Mouse (Mus musculus) liver, postnatal 0 days (tissue): Measurements from ENCODE around the gene Rpp25l. TPM values are rescaled to one million over a fixed set of nuclear protein-coding genes. Genes with fewer than 3 reads are reported as not detected.
"Not testable (repeated sequence)": the region's sequence is repeated elsewhere in the genome, so short reads cannot be mapped to it uniquely, and the experiment has no call there.

ENCODE experiments used
- ATAC-seq: fragments of 200-750 bp; cut with Nextera tagmentation; 2 replicates; pipeline ENCODE4 v1.8.0; 2017; ENCODE audit warnings: mild to moderate bottlenecking, moderate library complexity
- DNase-seq: peaks from one replicate; pipeline ENCODE4 v3.0.0-alpha.2; 2016
- H3K27ac ChIP-seq: fragments of 300-500 bp; sonication (generic); 2 replicates; pipeline ENCODE4 v1.5.1; 2014; ENCODE audit warnings: antibody characterized with exemption, moderate library complexity, mild to moderate bottlenecking, low read depth
- H3K27me3 ChIP-seq: fragments of 300-500 bp; sonication (generic); 2 replicates; pipeline ENCODE4 v1.6.1; 2014; ENCODE audit warnings: low read length, control low read depth, mixed read lengths; ENCODE audit not compliant: insufficient read depth
- H3K36me3 ChIP-seq: fragments of 300-500 bp; sonication (generic); replicated peaks from 2 replicates; pipeline ENCODE4 v1.6.1; 2014; ENCODE audit warnings: mild to moderate bottlenecking, control low read depth, low read length, moderate library complexity, mixed read lengths; ENCODE audit not compliant: insufficient read depth
- H3K4me1 ChIP-seq: fragments of 300-500 bp; sonication (generic); 2 replicates; pipeline ENCODE4 v1.6.1; 2014; ENCODE audit warnings: antibody characterized with exemption, mild to moderate bottlenecking, control low read depth; ENCODE audit not compliant: insufficient read depth
- H3K4me2 ChIP-seq: fragments of 300-500 bp; sonication (generic); 2 replicates; pipeline ENCODE4 v1.6.1; 2014; ENCODE audit warnings: low read depth, mild to moderate bottlenecking, low read length, moderate library complexity, mixed read lengths
- H3K4me3 ChIP-seq: fragments of 300-500 bp; sonication (generic); 2 replicates; pipeline ENCODE4 v1.5.1; 2014; ENCODE audit warnings: low read depth, low read length
- H3K9ac ChIP-seq: fragments of 300-500 bp; sonication (generic); replicated peaks from 2 replicates; pipeline ENCODE4 v1.6.1; 2014; ENCODE audit warnings: mild to moderate bottlenecking, moderate library complexity
- H3K9me3 ChIP-seq: fragments of 300-500 bp; sonication (generic); 2 replicates; pipeline ENCODE4 v1.6.1; 2016; ENCODE audit warnings: mild to moderate bottlenecking, control low read depth, low read length, mixed read lengths
- CTCF ChIP-seq: sonication (generic); IDR thresholded peaks from 2 replicates; pipeline ENCODE4 v1.5.1; 2016; ENCODE audit warnings: antibody characterized with exemption, low read depth
- EP300 ChIP-seq: IDR thresholded peaks from 2 replicates; pipeline ENCODE4 v1.6.1; 2016; ENCODE audit warnings: antibody characterized with exemption, low read depth, mild to moderate bottlenecking
- WGBS: fragments of 180-500 bp; shearing (Covaris S2); extraction: QIAGEN DNeasy Blood & Tissue Kit; methylation state at CpG from one replicate; pipeline ENCODE4 v1.1.7; 2014; ENCODE audit not compliant: insufficient replicate concordance; 5-methylcytosine and 5-hydroxymethylcytosine counted together
- polyA plus RNA-seq: library from polyadenylated mRNA; unstranded; fragments of >200 nt; fragmentation: Nextera tagmentation; extraction: Ambion mirVana; gene quantifications from 2 replicates; pipeline ENCODE4 v1.2.1, GENCODE M21; 2015

Gene Rpp25l
- polyA plus RNA-seq, 1 experiment from 2014 or later, result 30.9 TPM

DNA sequence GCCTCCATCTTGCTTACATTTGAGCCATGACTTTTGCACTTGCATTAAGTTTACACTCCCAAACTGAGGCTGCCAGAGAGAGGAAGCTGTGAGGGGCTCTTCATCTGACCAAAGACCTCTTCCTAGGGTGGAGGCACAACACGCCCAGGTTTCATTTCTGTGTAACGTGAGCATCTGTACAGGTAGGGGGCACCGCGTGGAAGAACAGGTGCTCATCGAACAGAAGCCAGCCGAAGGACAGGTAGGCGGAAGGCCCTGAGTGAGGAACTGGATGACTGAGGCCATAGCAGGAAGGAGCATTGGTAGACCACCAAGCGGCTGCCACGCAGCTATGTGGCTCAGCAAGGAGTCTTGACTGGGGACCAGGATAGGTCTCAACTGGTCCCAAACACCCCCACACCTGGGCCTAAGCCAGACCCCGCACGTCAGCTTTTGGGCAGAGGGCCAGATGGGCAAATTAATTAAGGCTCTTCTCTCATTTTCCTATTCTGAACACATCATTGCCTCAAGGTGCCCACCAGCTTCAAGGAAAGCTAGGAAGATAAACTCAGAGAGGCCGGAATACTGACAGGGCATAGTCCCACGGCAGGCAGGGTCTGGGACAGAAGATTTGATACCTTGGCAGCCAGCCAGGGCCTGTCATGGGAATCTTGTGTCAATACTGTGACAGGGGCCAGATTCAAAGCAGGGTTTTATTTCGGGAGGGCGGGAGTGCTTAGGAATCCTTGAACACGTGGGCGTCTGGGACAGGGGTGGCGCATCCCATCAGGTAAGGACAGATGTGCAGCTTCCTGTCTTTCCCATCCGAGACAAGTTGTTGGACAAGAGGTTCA, 7.2 kb downstream of the Rpp25l start:
- Histone ChIP-seq H3K4me1 (no peaks in the 10 kb centered on the region), H3K27me3 (peaks cover 21% of the 10 kb centered on the region), H3K27ac (no peak overlapping the region), H3K9ac (no peak overlapping the region), H3K9me3 (no peaks in the 10 kb centered on the region), H3K36me3 (no peaks in the 10 kb centered on the region), H3K4me2 (no peak overlapping the region), H3K4me3 (no peak overlapping the region)
- no peak for DNase-seq
- 67% methylated on average over 19 of the region's 19 CpGs for WGBS
- ATAC-seq, result no peak
- TF ChIP-seq EP300 (no peak), CTCF (no peak)

DNA sequence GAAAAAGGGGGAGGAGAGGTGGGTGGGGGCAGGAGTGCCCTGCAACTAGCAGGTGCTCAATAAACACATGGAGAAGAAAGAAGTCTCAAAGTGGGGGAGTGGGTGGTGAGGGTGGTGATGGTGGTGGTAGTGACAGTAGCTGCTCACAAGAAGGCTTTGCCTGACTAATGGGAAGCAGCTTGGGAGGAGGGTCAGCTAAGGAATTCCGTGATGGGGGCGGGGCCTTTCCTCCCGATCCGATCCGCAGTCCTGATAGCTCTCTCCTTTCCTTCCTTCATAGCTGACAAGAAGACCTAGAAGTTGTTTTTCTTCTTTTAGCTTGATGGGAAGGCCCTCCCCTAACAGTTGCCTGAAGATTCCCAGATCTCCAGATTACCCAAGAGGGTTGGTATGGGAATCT, 8.7 kb downstream of the Rpp25l start:
- 7% methylated on average over 5 of the region's 5 CpGs for WGBS
- DNase-seq, result no peak

DNA sequence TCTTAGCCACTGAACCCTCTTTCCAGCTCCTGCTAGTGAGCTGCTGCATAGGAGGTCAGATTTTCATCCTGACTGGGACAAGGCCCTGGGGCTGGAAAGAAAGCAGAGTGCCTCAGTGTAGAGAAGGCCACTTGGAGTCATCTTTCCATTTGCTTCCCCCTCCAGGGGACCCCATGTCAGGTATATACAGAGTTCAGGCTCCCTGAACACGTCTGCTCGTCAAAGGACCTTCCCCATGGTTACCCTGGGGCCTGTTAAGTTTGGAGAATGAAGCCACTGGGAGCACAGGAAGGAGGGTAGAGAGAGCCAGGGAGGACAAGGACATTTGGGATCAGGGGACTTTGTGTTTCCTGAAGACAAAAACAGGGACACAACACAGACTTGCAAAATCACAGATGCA, 11.1 kb downstream of the Rpp25l start:
- not testable (repeated sequence) for H3K4me3 ChIP-seq, H3K4me2 ChIP-seq, H3K9ac ChIP-seq, H3K4me1 ChIP-seq, DNase-seq, H3K9me3 ChIP-seq, H3K27ac ChIP-seq, ATAC-seq, H3K36me3 ChIP-seq
- peaks cover 18% of the 10 kb centered on the region for H3K27me3 ChIP-seq
- 61% methylated on average over 2 of the region's 2 CpGs for WGBS

More for the DNA sequence above, 8.7 kb downstream of the Rpp25l start:
- no peaks in the 10 kb centered on the region for H3K36me3 ChIP-seq
- H3K4me3 ChIP-seq, result no peak overlapping the region
- no peak overlapping the region for H3K4me2 ChIP-seq
- H3K4me1 ChIP-seq, result no peaks in the 10 kb centered on the region
- H3K9ac ChIP-seq, result no peak overlapping the region
- TF ChIP-seq EP300, result no peak
- no peak for TF ChIP-seq CTCF
- no peak overlapping the region for H3K27ac ChIP-seq
- H3K27me3 ChIP-seq, result peaks cover 21% of the 10 kb centered on the region
- no peaks in the 10 kb centered on the region for H3K9me3 ChIP-seq
- no peak for ATAC-seq

DNA sequence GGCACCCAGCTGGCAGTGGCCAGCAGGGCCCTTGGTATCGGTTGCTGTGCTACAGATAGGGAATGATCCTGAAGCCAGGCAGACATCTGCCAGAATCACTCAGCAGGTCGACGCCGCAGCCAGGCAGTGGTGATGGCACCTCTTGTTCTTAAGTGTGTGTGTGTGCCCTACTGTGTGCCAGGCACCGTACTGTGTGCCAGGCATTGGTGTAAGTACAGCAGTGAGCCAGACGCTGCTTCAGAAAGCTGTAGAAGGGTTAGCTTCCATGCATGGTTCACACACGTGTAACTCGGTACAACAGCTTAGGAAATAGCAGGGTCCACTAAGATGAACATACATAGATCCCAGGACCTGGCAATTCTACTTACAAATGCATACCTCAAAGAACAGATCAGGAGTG, 13.1 kb downstream of the Rpp25l start:
- 80% methylated on average over 3 of the region's 8 CpGs for WGBS

DNA sequence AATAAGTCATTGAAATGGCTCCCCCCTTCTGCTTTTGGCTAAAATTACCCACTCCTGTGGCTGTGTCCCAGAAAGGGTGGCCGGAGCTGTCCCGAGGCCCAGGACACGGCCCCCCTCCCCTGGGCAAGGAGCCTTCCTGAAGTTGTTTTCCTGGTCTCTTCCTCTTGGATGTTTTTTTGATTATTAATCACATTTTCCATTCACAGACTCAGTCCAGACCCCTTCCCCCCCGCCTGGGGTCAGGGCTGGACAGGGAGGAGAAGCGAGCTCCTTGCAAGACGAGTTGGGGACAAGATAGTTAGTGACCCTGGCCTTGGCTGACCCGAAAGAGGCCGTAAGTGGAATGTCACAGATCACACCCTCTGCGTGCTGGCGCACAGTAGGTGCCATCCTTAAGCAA, 13.6 kb downstream of the Rpp25l start, which contains the start of gene Il11ra1:
TSS of gene Il11ra1 (plus strand) at position 207 of the 400 bp plus-strand sequence.
- not testable (repeated sequence) for DNase-seq, H3K4me2 ChIP-seq, ATAC-seq, H3K4me1 ChIP-seq, H3K27ac ChIP-seq, H3K36me3 ChIP-seq, H3K4me3 ChIP-seq, H3K9ac ChIP-seq, H3K9me3 ChIP-seq
- 82% methylated on average over 8 of the region's 10 CpGs for WGBS
- H3K27me3 ChIP-seq, result peaks cover 10% of the 10 kb centered on the region; the same call in 1 of the 2 replicates

More for the DNA sequence above, 13.1 kb downstream of the Rpp25l start:
- H3K36me3 ChIP-seq, H3K4me1 ChIP-seq, H3K4me2 ChIP-seq, H3K9ac ChIP-seq, DNase-seq, H3K27ac ChIP-seq, H3K9me3 ChIP-seq, ATAC-seq, H3K4me3 ChIP-seq: not testable (repeated sequence)
- H3K27me3 ChIP-seq, result peaks cover 10% of the 10 kb centered on the region; the same call in 1 of the 2 replicates

DNA sequence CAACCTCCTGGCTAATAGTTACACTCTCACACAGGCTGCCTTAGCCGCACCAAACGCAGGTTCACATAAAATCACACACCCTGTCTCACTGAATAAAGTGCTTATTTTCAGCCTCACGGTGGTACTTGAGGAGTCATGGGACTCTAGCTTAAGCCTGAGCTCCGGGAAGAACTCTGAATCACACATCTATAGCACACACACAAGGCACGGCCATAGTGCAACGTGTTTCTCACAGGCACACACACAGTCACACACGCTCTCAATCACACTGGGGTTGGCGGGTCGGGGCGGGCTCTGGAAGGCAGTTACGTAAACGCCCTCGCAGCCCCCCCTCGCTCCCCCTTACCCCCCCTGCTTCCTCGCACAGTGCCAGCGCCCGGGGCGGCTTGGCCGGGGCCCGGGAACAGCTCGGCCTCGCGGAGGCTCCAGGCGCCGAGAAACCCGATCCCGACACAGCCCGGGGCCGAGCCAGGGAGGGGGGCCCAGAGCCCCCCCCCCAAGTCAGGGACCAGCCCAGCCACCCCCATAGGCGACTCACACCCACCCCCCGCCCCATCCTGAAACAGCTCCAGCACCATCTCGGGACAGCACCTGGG, 14.8 kb downstream of the Rpp25l start:
- DNase-seq, result not testable (repeated sequence)

More for the DNA sequence above, 14.8 kb downstream of the Rpp25l start:
- ATAC-seq, H3K27ac ChIP-seq, H3K4me1 ChIP-seq, H3K9ac ChIP-seq, H3K9me3 ChIP-seq, H3K27me3 ChIP-seq, H3K4me2 ChIP-seq, H3K4me3 ChIP-seq, H3K36me3 ChIP-seq: not testable (repeated sequence)
- WGBS, result 14% methylated on average over 21 of the region's 32 CpGs
